Mouse (Mus musculus): ENCODE measurements around the gene Tspan2. TPM values are rescaled to one million over a fixed set of nuclear protein-coding genes. Genes with fewer than 3 reads are reported as not detected.

Gene Tspan2
- 1 to 10 TPM in 2 of 3 experiments, under 1 TPM in 1; 0.84 to 3.6 (median 1.5) TPM for polyA plus RNA-seq (2017; shearing (Covaris generic))

GRCm38 (mm10) chr3:102734313-102735030 is at the start of gene Tspan2:
Tspan2 (plus strand) TSS chr3:102734529.
- ATAC-seq: peak; percentile 46

DNA sequence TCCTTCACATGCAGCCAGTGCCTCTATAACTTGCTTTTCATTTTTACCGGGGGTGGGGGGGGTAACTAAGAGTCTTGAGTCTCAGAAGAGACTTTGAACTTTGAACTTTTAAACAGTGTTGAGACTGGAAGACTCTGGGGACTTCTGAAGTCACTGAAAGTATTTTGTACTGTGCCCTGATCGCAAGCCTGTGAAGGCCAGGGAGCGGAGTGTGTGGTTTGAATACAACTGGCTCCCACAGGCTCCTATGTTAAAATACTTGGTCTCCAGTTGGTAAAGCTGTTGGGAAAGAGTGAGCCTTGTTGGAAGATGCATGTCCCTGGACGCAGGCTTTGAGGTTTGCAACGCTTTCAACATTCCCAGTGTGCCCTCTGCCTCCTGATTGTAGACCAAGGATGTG is 47.5 kb upstream of the Tspan2 start:
- no peak for ATAC-seq

DNA sequence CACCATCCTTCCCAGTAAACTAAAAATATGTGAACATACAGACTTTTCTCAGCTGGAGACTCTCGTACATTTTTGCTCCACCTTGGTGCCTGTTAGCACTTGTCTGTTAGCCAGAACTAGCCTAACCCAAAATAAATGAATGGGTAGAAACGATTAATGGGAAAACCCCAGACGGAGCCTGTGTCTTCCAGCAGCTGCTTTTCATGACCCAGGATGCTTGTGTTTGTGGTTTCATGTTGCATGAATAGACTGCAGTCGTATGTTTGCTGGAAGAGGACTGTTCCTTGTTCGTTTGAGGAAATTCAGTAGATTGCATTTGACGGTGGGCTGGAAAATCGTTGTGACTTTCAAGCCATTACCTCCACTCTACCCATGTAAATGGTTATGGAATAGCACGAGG is 46.5 kb upstream of the Tspan2 start:
- no peak for ATAC-seq

GRCm38 (mm10) chr3:102691802-102692484 is 42.4 kb upstream of the Tspan2 start:
- ATAC-seq: no peak

GRCm38 (mm10) chr3:102692758-102693325 is 41.5 kb upstream of the Tspan2 start:
- ATAC-seq: no peak

DNA sequence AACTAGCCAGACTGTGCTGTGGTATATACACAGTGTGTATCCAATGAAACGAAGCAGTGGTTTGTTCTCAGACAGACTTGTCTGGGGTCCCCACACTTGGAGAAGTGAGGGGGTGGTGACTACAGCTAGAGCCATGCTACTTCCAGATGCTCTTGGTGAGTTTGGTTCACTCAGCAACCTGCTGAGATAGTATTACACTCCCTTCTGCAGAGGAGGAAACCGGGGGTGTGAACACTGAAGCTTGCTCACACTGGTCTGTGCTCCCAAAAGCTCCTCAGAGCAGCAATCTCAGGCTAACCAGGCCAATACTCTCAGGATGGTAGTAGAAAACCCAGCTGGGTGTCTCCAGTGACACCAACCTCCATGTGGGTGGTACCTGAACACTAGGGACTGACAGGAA is 36.2 kb upstream of the Tspan2 start:
- no peak for ATAC-seq

DNA sequence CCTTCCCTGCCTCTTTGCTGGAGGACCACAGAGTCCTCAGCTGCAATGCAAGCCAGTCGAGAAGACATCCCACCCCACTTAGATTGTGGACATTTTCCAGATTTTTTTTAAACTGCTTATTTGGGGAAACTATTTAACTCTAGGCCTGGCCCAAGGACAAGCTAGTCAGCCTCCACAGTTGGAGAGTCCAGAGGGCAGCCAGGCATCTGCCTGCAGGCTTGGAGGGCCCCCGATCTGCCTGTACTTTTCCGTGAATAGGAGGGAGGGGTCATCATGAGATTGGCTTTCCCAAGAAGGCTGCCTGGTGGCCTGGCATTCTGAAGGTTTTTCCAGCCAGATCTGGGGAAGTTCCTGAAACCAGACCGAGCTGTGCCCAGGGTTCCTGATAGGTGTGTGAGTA is 33.0 kb upstream of the Tspan2 start:
- no peak for ATAC-seq

- ATAC-seq: peak; percentile 88
Measured at GRCm38 (mm10) chr3:102701902-102702544, 32.3 kb upstream of the Tspan2 start.

DNA sequence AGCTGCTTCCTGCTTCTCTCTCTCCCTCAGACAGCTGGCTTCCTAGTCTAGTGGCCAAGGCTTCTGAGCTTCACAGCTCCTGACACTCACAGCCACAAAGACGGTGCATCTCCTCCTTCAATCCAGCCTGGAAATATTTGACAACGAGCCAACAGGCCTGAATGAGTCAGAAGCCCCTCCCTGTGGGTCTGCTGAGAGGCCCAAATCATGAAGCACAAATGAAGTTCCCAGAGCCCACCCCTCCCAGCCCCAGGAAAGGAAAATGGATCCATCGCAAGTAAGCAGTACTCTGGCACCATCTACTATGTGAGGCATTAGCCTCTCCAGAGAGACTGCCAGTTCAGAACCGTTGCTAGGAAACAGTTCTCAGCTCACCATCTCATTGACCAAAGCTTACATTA is 30.3 kb upstream of the Tspan2 start:
- no peak for ATAC-seq

- ATAC-seq: no peak
Measured at GRCm38 (mm10) chr3:102708599-102708998, 25.7 kb upstream of the Tspan2 start.

GRCm38 (mm10) chr3:102715066-102715584 is 19.2 kb upstream of the Tspan2 start:
- peak; percentile 94 for ATAC-seq

DNA sequence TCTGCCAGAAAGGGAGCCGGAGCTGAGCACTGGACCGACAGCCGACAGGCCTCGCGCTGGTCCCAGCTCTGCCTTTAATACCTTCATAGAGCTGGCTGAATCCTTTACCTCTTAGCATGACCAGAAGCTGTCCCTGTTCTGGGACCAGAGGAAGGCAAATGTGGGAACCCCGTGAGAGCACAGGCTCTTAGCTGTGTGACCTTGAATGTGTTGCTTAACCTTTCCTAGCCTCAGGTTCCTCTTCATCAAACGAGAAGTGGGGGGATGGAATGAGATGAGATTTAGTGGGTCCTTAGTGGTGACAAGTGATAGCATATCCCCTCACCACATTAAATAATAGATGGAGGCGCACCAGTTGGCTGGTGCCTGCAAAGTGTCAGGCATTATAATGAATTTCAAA is 18.5 kb upstream of the Tspan2 start:
- no peak for ATAC-seq

GRCm38 (mm10) chr3:102717586-102718285 is 16.6 kb upstream of the Tspan2 start:
- ATAC-seq: no peak

GRCm38 (mm10) chr3:102723154-102723553 is 11.2 kb upstream of the Tspan2 start:
- no peak for ATAC-seq

GRCm38 (mm10) chr3:102723841-102724570 is 10.3 kb upstream of the Tspan2 start:
- ATAC-seq: peak; percentile 32

DNA sequence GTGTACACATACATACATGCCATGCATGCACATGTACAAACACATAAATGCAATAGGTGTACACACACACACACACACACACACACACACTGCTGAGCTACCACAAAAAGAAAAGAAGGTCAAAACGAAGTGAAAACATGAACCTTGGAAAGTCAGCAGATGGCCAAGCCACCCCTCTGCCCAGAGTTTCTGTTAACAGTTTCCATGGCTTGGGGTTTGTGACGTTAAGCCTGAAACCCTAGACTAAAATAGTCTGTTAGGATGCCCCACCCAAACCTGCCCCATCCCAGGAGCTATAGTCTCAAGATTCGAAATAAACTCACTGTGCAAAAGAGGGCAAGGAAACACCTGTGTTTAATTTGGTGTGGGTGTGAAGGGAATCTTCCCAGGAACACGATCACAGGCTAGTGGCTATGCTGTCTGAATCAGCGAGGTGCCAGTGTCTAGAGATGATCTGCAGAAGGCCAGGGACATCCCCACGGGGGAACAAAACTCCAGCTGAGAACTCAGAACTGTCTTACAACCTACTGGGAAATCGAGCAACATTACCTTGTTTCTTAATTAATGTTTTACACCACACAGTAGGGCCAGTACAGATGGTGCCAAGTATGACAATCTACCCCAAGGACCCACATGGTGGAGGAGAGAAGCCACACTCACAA is 9.4 kb upstream of the Tspan2 start:
- ATAC-seq: no peak

DNA sequence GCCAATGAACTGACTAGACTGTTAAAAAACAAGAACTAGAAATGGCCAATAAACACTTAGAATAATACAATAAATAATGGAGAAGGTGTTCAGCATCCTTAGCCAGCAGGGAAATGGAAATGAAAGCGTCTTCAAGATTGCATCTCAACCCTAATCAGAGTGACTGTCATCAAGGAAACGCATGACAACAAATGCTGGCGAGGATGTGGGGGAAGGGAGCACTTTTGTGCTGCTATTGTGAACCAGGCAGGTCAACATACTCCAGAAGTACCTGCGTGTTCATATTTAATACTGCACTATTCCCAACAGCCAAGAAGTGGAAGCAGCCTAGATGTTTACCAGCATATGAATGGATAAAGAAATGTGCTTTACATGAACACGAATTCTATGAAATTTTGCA is 4.9 kb upstream of the Tspan2 start:
- no peak for ATAC-seq

- ATAC-seq: no peak
Measured at GRCm38 (mm10) chr3:102731112-102731511, 3.2 kb upstream of the Tspan2 start.

- no peak for ATAC-seq
Measured at GRCm38 (mm10) chr3:102732619-102733018, 1.7 kb upstream of the Tspan2 start.

DNA sequence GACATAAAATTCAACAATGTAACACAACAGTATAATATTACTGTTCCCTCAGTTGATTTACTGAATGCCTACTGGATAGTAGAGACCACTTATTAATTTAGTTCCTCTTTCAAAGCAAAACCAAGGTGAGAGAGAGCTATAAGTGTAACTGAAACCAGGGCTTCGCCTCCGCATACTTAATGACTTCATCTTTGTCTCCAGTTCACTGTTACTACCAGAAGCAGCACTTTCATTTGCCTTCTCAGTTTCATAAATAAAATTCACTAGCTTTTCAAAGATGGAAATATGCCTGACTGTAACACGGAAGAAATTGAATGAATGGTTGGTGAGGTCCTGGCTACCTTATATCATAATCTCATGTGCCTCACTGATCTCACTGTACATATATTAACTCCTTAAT is 1.3 kb upstream of the Tspan2 start:
- ATAC-seq: peak; percentile 21

- ATAC-seq: no peak
Measured at GRCm38 (mm10) chr3:102733936-102734312, 405 bp upstream of the Tspan2 start.
